Mouse (Mus musculus) kidney, postnatal 4 days (tissue): Measurements from ENCODE around the gene 1700025B11Rik.
"Not testable (repeated sequence)": the region's sequence is repeated elsewhere in the genome, so short reads cannot be mapped to it uniquely, and the experiment has no call there.

Source experiments
- DNase-seq, 2 experiments: peaks; one replicate each; pipeline ENCODE4 v3.0.0; 2021; ENCODE audit warnings: mixed read lengths in 2 of 2

The 1700025B11Rik gene

DNA sequence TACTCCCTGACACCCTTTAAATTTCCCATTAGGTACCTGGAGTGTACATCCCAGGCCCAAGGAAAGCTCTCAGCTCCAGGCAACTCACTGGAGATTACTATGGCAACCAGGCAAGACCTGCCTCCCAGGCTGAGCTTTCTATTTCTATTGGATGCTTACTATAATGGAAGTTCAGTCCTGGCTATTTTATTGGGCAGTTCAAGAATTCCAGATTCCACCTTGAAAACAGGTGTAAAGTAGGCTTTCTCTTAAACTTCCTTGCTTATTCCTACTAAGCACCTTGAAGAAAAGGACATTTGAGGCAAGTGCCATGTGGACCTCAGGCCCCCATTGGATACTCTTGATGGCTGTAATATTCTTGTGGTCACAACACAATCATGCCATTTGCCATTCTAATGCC, at the start of gene 1700025B11Rik:
Gene 1700025B11Rik (minus strand): TSS at position 101 of the 400 bp plus-strand sequence.
- DNase-seq: no peak

DNA sequence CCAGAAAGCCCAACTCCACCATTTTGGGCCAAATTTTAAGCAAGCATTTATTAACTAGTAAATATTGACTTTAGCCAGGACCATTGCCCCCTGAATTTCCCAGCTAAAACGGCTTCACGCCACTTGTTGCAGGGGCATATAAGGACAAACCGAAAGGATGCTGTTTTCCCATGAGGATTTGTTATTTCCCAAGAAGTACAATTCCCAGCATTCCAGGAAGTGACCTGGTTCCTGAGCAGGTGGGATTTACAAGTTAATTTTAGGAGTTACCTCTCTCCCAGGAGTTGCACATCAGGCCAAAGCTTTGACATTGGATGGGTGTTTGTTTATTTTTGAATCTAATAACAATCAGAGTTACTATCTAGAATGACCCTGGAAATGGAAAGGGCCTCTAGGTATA, 44.4 kb upstream of the 1700025B11Rik start:
- DNase-seq: no peak

DNA sequence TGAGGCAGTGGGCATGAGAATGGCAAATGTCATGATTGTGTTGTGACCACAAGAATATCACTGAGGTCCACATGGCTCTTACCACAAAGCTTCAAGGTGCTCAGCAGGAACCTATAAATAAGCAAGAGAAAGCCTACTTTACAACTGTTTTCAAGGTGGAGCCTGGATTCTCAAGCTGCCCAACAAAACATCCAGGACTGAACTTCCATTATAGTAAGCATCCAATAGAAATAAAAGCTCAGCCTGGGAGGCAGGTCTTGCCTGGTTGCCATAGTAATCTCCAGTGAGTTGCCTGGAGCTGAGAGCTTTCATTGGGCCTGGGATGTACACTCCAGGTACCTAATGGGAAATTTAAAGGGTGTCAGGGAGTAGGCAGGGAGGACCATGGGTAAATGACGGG, 37.3 kb upstream of the 1700025B11Rik start, which contains the start of gene Gm36245:
Gene Gm36245 (plus strand): TSS at position 301 of the 400 bp plus-strand sequence.
- DNase-seq: no peak

DNA sequence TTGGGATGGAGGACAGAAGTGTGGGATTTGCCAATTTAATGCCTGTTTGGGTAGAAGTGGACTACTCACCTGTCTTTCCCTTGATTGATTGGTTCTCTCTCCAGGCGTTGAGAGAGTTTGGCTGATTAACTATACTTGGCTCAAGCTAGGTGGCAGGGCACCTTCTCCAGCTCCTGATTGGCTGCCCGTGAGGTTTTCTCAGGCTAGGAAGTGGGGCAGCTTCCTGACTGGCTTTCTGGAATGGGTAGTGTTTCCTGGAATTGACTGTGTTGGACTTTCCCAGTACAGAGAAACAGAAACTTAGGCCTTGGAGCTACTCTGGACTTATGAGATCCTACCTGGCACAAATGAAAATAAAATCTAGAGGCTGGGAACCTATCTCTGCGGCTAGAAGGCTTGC, 36.7 kb upstream of the 1700025B11Rik start:
- DNase-seq: no peak

DNA sequence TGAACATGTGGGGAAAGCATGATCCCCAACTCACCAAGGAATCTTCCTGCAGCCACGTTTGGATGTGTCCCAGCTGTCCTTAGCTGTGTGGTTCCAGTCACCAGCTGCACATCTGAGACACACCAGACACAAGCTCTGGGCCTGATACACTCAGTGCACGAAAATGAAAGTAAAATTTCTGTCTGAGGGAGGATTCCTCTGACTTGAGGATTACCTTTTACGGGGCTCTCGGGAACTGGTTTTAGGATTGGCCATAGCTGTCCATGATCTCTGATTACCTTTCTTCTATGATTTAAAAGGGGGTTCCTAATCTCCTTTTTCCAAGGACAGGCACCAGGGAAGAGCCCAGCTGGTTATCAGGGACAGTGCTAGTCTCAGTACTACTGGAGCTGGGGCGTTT, 34.3 kb upstream of the 1700025B11Rik start, which contains the start of gene Apol10b:
Gene Apol10b (minus strand): TSS at position 165 of the 400 bp plus-strand sequence.
- no peak for DNase-seq

DNA sequence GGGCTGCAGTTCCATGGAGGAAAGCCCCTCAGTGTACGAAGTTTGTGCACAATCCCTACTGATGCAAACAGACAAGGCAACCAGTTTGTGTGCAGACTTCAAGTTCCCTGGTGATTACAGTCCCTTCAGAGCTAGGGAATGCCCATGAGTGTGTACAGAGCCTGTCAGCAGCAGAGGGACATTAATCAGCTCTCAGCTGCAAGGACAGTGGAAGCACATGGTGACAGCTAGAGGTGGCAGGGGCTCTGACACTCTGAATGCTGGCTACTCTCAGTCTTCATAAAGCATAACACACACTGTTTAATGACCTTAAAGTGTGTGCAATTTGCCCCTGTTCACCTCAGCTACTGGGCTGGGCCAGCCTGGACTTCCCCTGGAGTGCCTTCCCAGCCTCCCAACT, 31.9 kb upstream of the 1700025B11Rik start:
- no peak for DNase-seq

DNA sequence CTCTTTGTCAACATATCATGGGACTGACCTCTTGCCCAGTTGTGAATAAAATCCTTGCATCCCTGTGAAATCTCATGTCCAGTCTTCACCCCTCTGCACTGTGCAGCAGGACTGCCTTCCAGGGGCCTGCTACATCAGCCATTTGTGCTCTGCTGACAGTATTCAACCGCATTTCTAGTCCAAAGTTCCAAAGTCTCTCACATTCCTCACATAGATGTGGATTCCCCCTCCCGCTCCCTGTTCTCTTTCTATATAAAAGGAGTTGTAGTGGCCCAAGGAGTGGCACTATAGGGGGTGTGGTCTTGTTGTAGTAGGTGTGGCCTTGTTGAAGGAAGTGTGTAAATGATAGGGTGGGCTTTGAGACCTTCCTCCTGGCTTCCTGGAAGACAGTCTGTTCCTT, 29.2 kb upstream of the 1700025B11Rik start:
- peak in 1 of 2 experiments; percentile 34 for DNase-seq

DNA sequence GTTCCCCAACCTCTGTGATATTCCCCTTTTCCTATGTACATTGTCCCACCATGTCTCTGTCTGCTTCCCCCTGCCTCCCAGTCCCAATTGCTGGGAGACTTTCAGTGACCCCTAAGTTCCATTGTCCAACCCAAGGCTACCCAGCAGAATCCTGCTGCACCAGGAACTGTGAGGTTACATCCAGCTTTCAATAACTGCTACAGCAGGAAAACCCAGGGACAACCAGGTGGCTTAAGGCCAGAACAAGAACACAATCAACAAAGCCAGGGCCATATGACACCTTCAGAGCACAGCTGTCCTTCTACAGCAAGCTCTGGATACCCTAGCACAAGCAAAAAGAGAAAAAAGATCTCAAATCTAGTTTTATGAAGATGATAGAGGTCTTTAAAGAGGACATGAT, 27.3 kb upstream of the 1700025B11Rik start:
- DNase-seq: no peak

DNA sequence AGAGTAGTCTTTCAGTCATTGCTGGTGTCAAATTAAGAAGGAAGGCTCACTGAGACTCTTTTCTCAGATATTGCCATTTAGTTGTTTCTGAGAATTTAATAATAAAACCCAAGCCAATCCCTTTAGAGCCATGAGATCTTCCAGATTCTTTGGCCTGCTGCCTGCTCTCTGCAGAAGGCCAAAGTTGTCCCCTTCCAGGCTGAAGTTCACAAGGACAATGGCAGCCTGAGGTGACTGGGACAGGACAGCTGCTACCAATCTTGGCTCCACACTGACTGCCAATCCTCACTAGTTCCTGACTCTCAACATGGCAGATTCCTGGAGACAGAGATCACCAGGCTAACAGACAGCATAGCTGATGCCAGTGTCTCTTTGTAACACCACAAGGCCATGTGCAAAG, 25.3 kb upstream of the 1700025B11Rik start:
- peak in 1 of 2 experiments; percentile 10 for DNase-seq

DNA sequence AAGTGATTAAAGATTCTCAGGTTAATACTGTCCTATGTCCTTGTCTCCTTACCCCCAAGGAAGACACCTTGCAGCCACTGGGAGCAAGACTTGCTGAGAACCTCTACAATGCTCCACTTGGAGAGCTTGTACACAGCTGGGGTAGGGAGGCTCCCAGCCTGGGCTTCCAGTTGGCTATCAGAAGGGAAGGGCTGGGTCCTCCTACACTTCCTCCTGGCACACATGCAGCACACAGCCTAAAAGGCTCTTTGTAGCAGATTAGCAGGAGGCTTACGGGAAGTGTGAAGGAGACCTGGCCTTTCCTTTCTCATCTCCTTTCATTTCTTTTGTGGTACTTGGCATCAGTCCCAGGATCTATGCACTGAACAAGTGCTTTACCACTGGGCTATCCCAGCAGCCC, 20.0 kb upstream of the 1700025B11Rik start:
- DNase-seq: peak; percentile 34 to 46

DNA sequence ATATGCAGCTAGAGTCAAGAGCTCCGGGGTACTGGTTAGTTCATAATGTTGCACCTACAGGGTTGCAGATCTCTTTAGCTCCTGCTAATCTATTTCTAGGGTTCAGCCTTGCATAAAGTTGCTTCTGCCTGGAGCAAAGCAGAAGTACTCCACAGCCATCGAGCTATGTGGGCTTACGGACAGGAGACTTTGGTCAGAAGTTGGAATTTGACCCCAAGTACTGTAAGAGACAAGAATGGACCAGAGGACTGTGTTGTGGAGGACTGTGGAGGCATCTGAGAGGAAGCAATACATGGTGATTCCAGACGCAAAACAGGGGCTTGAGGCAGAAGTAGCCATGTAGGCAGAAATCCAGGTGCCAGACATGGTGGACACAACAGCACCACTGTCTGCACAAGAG, 17.6 kb upstream of the 1700025B11Rik start:
- no peak for DNase-seq

DNA sequence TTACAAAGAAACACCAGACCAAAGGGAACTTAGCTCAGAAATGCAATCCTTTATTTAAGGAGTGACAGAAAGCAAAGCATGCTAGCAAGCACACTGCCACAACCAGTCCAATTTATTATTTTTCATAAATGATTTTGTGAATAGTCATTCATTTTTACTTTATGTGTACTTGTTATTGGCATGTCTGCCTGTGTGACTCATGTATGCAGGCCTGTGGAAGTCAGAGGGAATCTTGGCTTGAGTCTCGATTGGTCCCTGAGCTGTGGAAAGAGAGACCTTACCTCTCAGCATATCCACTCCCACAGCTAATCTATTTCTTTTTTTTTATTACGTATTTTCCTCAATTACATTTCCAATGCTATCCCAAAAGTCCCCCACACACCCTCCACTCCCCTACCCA, 17.1 kb upstream of the 1700025B11Rik start:
- DNase-seq: no peak

DNA sequence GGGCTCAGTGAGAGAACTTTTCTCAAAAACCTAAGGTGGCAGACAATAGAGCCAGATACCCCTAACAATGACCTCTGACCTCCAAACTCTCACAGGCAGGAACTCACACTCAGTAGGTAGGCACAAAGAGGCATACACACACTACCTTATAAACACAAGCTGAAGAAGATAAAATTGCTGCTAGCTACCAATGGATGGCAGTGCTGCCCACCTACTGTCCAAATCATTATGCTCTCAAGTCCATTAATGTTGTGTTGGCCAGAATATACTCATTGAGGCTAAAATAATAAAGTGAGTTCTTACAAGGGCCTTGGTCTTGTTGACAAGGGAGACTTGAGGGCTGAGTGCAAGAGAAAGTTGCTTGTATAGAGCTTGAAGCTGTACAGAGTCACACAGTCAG, 1.5 kb upstream of the 1700025B11Rik start:
- DNase-seq: no peak

DNA sequence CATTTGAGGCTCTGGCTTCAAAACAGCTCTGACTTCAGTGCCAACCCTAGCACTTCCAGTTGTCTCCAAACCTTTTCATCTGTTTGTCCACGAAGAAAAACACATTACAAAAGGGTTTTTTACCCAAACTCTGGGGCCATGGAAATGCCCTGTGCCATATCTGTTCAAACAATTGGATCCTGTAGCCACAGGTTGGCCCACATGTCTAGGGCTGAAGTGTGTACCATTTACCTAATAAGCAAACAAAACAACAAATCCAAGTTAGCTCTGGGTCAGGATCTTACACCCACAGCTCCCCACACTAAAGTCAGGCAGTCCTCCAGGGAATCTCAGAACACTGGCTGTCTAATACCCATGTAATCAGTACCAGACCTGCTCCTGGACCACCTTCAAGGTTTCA, 22.5 kb downstream of the 1700025B11Rik start:
- DNase-seq: not testable (repeated sequence)

DNA sequence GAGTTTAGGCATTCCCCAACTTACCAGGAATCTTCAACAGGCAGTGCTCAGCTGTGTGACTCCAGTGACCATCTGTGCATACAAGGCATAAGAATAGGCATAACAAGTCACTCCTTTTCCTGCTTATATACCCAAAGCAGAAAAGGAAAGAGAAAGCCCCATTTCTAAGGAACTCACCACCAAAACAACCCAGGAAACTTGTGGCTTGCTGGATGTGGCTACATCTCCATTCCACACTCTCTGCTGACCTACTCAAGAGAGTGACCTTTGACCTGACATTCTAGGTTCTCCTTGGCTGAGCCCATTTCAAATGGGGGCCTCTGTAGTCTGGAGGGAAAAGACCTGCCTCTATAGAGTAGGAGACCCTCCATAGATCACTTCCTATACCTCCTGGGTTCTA, 28.5 kb downstream of the 1700025B11Rik start, which contains the start of gene Apol7c:
Gene Apol7c (minus strand): TSS at position 101 of the 400 bp plus-strand sequence.
- no peak for DNase-seq

DNA sequence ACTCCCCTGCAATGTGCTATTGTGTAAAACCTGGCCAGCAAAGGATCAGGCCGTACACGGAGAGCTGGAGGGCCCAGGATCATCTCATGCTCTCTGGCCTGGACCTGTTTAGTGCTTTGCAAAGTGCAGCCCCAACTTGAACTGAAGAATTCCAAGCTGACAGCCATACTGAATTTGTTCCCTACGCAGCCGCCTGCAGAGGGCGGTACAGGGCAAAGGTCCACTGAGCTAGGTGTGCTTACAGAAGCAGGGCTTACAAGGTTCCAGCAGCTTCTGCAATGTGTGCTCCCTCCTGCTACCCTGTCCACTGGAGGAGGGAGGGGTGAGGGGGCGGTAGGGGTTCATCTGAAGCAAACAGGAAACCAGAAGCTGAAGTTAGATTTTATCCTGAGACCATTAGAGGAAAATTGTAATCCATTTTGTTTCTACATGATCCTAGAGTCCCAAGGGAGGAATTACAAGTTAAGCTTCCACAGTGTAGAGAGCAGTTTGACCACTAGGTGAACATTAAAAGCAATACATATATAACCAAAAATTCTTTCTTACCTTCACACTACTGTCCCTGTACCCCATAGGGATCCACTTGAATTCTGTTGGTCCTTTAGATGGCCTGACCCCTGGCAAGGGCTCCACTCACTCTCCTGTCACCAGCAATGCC, 38.4 kb downstream of the 1700025B11Rik start:
- DNase-seq: peak; percentile 83 to 87

DNA sequence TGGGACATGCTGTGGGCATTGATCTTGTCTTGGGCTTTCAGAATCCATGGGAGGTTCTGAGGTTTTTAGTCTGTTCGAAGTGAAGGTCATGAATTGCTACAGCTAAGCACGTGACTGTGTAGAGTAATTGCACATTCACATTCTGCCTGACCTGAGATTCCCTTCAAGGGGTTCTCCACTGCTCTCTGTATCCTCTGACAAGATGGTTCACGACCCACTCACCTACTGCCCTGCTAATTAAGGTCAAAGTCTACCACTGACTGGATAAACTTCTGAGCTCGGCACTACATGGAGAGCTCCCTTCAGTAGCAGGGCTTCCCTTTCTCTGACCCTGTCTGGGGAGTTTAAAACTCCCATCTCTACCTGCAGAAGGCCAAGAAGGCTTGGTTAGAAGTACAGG, 41.1 kb downstream of the 1700025B11Rik start:
- DNase-seq: not testable (repeated sequence)
